Mouse (Mus musculus) C2C12 (cell line): ENCODE data around the gene AI837181. TPM values are rescaled to one million over a fixed set of nuclear protein-coding genes. Genes with fewer than 3 reads are reported as not detected.
"Not testable (repeated sequence)": the region's sequence is repeated elsewhere in the genome, so short reads cannot be mapped to it uniquely, and the experiment has no call there.

ENCODE experiments used
- H3K27me3 ChIP-seq: one replicate; pipeline ENCODE4 v1.6.1; 2011; ENCODE audit not compliant: control insufficient read depth, insufficient read depth, insufficient read length
- H3K36me3 ChIP-seq: one replicate; pipeline ENCODE4 v1.6.1; 2011; ENCODE audit not compliant: control insufficient read depth, insufficient read depth
- H3K4me3 ChIP-seq: one replicate; pipeline ENCODE4 v1.5.1; 2011; ENCODE audit warnings: mild to moderate bottlenecking, control low read depth; ENCODE audit not compliant: poor library complexity, insufficient read depth, severe bottlenecking
- H3K79me2 ChIP-seq: one replicate; pipeline ENCODE4 v1.6.1; 2011; ENCODE audit not compliant: control insufficient read depth, insufficient read depth
- H3K79me3 ChIP-seq: one replicate; pipeline ENCODE4 v1.6.1; 2011; ENCODE audit warnings: low read depth, control low read depth
- H3ac ChIP-seq: one replicate; pipeline ENCODE3; 2011; ENCODE audit warnings: low read depth; ENCODE audit not compliant: control insufficient read depth, insufficient read length
- CEBPB ChIP-seq: IDR thresholded peaks from one replicate; pipeline ENCODE4 v1.6.1; 2011; ENCODE audit warnings: low read depth, mild to moderate bottlenecking, control low read depth, moderate library complexity
- CTCF ChIP-seq: IDR thresholded peaks from one replicate; pipeline ENCODE4 v1.5.1; 2011; ENCODE audit not compliant: control insufficient read depth, insufficient read depth, insufficient read length
- FOSL1 ChIP-seq: IDR thresholded peaks from one replicate; pipeline ENCODE4 v1.8.0; 2011; ENCODE audit warnings: mild to moderate bottlenecking, low read length; ENCODE audit not compliant: poor library complexity, insufficient read depth, severe bottlenecking
- MAX ChIP-seq: IDR thresholded peaks from one replicate; pipeline ENCODE4 v1.6.1; 2011; ENCODE audit warnings: mild to moderate bottlenecking, control low read depth
- MYOD1 ChIP-seq: IDR thresholded peaks from one replicate; pipeline ENCODE4 v1.6.1; 2011; ENCODE audit warnings: low read depth; ENCODE audit not compliant: control insufficient read depth, insufficient read length
- MYOG ChIP-seq: IDR thresholded peaks from one replicate; pipeline ENCODE4 v1.6.1; 2011; ENCODE audit not compliant: control insufficient read depth, insufficient read length; ENCODE audit errors: extremely low read depth
- USF1 ChIP-seq: IDR thresholded peaks from one replicate; pipeline ENCODE4 v1.6.1; 2011; ENCODE audit warnings: low read depth, mild to moderate bottlenecking, control low read depth, moderate library complexity
- polyA plus RNA-seq: library from polyadenylated mRNA; unstranded; fragments of >200 nt; fragmentation: generic; extraction: Trizol; gene quantifications from one replicate; pipeline ENCODE4 v1.2.1, GENCODE M21; 2012; ENCODE audit warnings: missing spikeins

AI837181 gene
- polyA plus RNA-seq, 1 experiment, result 90.3 TPM

DNA sequence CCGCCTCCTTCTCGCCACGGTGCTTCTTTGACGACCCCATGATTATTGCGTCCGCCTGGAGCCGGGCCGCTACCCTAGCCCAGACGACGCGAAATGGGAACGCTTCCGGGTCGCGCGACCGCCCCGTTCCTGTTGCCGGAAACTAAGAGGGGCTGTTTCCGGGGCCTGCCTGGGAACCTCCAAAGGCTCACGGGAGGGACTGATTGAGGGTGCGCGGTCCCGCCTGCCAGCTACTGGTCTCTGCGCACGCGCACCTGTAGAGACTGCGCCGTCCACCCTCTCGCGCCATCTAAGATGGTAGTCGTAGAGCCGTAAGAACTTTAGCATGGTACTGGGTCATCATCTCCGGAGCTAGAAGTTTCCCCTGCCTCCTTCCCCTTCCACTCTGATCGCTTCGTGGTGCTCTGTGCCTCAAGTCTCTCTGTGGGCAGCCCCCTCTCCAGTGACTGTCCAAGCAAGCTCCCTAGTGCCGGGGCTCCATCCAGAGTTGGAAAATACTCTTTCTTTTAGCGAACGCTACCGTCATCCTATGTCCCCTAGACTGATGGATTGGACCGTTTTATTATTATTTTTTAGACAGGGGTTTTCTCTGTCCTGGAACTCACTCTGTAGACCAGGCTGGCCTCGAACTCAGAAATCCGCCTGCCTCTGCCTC, 36.2 kb upstream of the AI837181 start, which contains the start of gene Sart1:
Gene Sart1 (minus strand): TSS at position 116 of the 655 bp plus-strand sequence.
- Histone ChIP-seq H3ac (peak within 1 kb of the TSS; percentile 98), H3K27me3 (no peaks in the 10 kb centered on the region), H3K36me3 (peaks cover 23% of the 10 kb centered on the region), H3K4me3 (peak within 1 kb of the TSS; percentile 91), H3K79me3 (peaks cover 37% of the 10 kb centered on the region), H3K79me2 (peaks cover 63% of the 10 kb centered on the region)
- TF ChIP-seq MYOG, result no peak
- no peak for TF ChIP-seq MYOD1
- TF ChIP-seq USF1, result no peak
- TF ChIP-seq CEBPB, result no peak
- no peak for TF ChIP-seq MAX
- TF ChIP-seq FOSL1, result no peak
- TF ChIP-seq CTCF, result no peak

DNA sequence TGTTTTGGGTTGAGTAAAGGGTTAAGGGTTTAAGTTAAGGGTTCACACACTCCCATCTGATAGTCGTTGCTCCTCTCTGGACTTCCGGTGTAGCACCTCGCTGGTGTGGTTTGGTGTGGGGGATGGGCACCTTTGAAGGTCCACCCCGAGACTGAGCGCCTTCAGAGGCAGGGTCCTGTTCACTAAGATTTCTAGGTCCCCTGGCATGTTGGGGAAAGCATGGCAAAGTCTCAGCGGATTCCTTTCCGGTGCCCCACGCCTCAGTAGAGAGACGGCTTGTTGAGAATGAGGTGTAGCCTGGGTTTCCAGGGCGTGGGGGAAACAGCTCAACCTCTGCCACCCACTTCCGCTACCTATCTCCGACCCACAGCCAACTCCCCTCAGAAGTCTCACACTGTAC, 35.3 kb upstream of the AI837181 start:
- peak overlapping the region; percentile 72 for H3ac ChIP-seq
- H3K27me3 ChIP-seq, result no peaks in the 10 kb centered on the region
- peak overlapping the region; percentile 91 for H3K4me3 ChIP-seq
- H3K36me3 ChIP-seq, result peaks cover 14% of the 10 kb centered on the region
- no peak for TF ChIP-seq MYOD1
- TF ChIP-seq CEBPB, result no peak
- peaks cover 56% of the 10 kb centered on the region for H3K79me2 ChIP-seq
- peaks cover 37% of the 10 kb centered on the region for H3K79me3 ChIP-seq

DNA sequence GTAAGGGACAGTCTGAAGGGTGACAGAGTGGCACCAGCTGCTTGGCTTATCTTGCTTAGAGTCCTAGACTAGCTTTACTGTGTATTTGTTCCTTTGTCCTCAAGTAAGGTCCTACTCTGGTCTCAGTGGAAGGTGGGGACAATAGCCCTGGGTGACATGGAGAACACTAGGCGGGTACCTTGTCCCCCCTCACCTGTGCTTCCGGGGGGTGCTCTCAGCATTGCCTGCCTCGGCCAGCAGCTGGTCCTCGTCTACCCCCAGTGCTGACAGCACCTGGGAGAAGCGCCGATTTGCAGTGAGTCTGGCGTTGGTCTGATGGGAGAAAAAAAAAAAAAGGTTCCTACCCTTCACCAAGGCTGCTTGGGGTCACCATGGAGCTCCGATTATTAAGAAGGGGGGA, 34.5 kb upstream of the AI837181 start:
- TF ChIP-seq FOSL1 (no peak), CTCF (no peak), USF1 (no peak), CEBPB (no peak), MYOD1 (no peak), MYOG (no peak), MAX (no peak)
- Histone ChIP-seq H3K4me3 (peak overlapping the region; percentile 91), H3K36me3 (peaks cover 6% of the 10 kb centered on the region), H3K79me3 (peaks cover 35% of the 10 kb centered on the region), H3K27me3 (no peaks in the 10 kb centered on the region), H3ac (no peak overlapping the region), H3K79me2 (peaks cover 49% of the 10 kb centered on the region)

DNA sequence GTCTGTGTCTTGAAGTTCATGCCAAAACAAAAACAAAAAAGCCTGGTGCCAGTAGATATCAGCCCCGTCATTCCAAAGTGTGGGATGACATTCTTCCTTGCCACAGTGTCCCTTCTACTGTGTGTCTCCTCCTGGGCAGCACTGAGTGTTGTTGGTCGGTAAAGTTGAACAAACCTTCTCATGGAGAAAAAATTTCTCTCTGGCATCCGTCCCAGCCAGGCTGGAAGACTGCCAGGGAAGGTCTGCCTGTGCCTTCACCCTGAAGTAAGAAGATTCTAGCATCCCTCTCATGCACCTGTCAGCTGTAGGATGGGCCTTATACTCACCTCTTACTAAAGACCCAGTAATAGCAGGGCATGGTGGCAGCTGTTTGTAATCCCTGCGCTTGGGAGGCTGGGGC, 32.1 kb upstream of the AI837181 start:
- Histone ChIP-seq H3K79me2 (peaks cover 24% of the 10 kb centered on the region), H3K27me3 (no peaks in the 10 kb centered on the region), H3K36me3 (no peaks in the 10 kb centered on the region), H3K79me3 (peaks cover 12% of the 10 kb centered on the region), H3ac (no peak overlapping the region), H3K4me3 (no peak overlapping the region)
- TF ChIP-seq MYOD1, result peak; percentile 19
- no peak for TF ChIP-seq CEBPB

DNA sequence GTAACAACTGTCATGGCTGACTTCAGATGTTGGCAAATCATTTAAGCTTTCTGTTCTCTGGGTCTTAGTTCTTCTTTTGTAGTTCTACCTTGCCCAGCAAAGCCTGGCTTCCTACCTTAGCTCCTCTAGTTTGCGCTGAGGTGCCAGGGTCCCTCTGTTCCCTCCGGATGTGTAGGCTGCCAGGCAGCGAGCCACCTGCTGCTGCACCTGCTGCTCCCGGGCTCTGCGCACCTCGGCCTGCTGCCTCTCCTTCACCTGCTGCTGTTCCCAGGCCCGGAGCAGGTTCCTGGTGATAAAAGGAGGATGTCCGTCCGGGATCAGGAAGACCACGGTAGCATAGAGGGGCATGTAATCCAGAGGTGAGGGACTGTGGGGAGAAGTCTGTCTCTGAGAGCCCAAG, 30.8 kb upstream of the AI837181 start:
- H3K27me3 ChIP-seq, result no peaks in the 10 kb centered on the region
- no peak overlapping the region for H3K4me3 ChIP-seq
- H3K79me2 ChIP-seq, result peaks cover 11% of the 10 kb centered on the region
- peaks cover 3% of the 10 kb centered on the region for H3K79me3 ChIP-seq
- TF ChIP-seq MYOG (no peak), MAX (no peak), CEBPB (no peak), FOSL1 (no peak), USF1 (no peak), CTCF (no peak), MYOD1 (no peak)
- H3K36me3 ChIP-seq, result no peaks in the 10 kb centered on the region
- H3ac ChIP-seq, result no peak overlapping the region

DNA sequence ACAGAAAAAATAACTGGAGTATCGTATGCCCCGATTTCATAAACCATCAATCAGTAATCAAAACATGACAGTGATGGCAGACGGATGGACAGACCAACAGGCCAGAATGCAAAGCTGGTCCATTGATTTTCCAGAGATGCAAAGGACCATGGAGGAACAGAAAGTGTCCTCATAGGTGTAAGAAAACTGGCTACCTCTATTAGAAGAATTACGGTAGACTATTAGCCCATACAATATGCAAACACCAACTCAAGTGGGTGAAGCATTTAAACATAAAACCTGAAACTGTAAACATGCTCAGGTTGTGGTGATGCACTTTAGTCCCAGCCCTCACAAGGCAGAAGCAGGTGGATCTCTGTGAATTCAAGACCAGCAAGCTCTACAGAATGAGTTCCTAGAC, 29.6 kb upstream of the AI837181 start:
- Histone ChIP-seq H3K79me2 (no peaks in the 10 kb centered on the region), H3K36me3 (no peaks in the 10 kb centered on the region), H3K27me3 (no peaks in the 10 kb centered on the region), H3K4me3 (no peak overlapping the region), H3ac (no peak overlapping the region), H3K79me3 (no peaks in the 10 kb centered on the region)
- TF ChIP-seq CEBPB (no peak), MAX (no peak), FOSL1 (no peak), MYOD1 (no peak), USF1 (no peak), CTCF (no peak), MYOG (no peak)

DNA sequence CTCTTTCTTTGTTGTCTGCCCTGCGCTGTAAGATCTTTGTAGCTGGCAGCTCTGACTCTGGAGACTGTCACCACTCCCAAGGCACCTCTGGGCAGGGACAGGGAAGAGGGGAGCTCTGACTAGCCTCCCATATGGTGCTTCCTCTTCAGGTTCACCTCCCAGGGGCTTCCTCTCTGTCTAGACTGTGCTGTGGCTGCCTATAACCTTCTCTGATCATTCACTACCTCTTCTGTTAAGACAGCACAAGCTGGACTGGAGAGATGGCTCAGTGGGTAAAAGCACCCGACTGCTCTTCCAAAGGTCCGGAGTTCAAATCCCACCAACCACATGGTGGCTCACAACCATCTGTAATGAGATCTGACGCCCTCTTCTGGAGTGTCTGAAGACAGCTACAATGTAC, 23.9 kb upstream of the AI837181 start:
- not testable (repeated sequence) for H3ac ChIP-seq, H3K4me3 ChIP-seq, H3K36me3 ChIP-seq, H3K27me3 ChIP-seq, H3K79me3 ChIP-seq, H3K79me2 ChIP-seq
